22 mouse cellular contexts compared by ENCODE assay signal in genomic region chr1:66841510-66841909, GRCm38 (mm10). TPM values are rescaled to one million over a fixed set of nuclear protein-coding genes. Genes with fewer than 3 reads are reported as not detected.
DNase-seq lines count a peak whose midpoint lies in the region; ATAC-seq and TF ChIP-seq lines count a peak whose summit lies in the region.
"Had no signal": no experiment of that assay in that cellular context is flagged by ENCODE, and none has a peak within 500 bp of the region (broad histone marks: within the 10 kb centered on the region; RNA-seq: fewer than 3 reads in every experiment).

No protein-coding gene starts in this region.

- 0 out of 2 replicates have a peak overlapping the region, but pooled peaks have one; percentile 34 for H3K27ac ChIP-seq in heart, embryonic 15.5 days
- no peak overlapping the region for H3K27ac ChIP-seq in CH12.LX (ENCODE audit: insufficient read depth, low read depth)
- H3K27ac ChIP-seq in ES-E14 (ENCODE audit: insufficient read depth, low read depth, low read length, poor library complexity, severe bottlenecking): no peak overlapping the region
- H3K27ac ChIP-seq: embryonic facial prominence, embryonic 13.5 days; embryonic facial prominence, embryonic 15.5 days; forebrain, embryonic 10.5 days; forebrain, embryonic 12.5 days had no signal

- TF ChIP-seq POLR2A in CH12.LX (IDR thresholded peaks at IDR 0.05; ENCODE audit: low read depth, low read length): no peak

- H3K4me2 ChIP-seq in heart, embryonic 15.5 days: no peak overlapping the region
- H3K4me2 ChIP-seq in CH12.LX (ENCODE audit: insufficient read depth, low read depth, poor library complexity, severe bottlenecking): no peak overlapping the region
- H3K4me2 ChIP-seq: embryonic facial prominence, embryonic 13.5 days; embryonic facial prominence, embryonic 15.5 days; forebrain, embryonic 12.5 days had no signal

- no peak overlapping the region for H3K4me3 ChIP-seq in heart, embryonic 15.5 days
- no peak overlapping the region for H3K4me3 ChIP-seq in CH12.LX (replicated peaks in 1 of 3; ENCODE audit: low read depth in 2 of 3, low read length in 2 of 3, poor library complexity in 1 of 3)
- H3K4me3 ChIP-seq in ES-E14 (ENCODE audit: insufficient read depth in 1 of 2, low read depth in 1 of 2, low read length in 2 of 2, poor library complexity in 1 of 2, severe bottlenecking in 1 of 2): no peak overlapping the region
- H3K4me3 ChIP-seq: embryonic facial prominence, embryonic 13.5 days; embryonic facial prominence, embryonic 15.5 days; erythroblast, embryonic 14.5 days; forebrain, embryonic 10.5 days; forebrain, embryonic 12.5 days had no signal

- in situ Hi-C loops in CH12.LX (cut with MboI; ENCODE audit: low pct_ligation_motif_present, low pct_unique_long_range_greater_than_20kb, low sequenced_read_pairs): no loop called here
- in situ Hi-C loops in ES-E14 (cut with MboI; ENCODE audit: low sequenced_read_pairs in 2 of 2, unreplicated experiment in 2 of 2): loop anchor here in 1 of 2 experiments (25.0 kb wide), 1 partner anchor 729 kb away; no protein-coding TSS in a partner anchor

- peaks cover 53% of the 10 kb centered on the region for H3K36me3 ChIP-seq in heart, embryonic 15.5 days
- H3K36me3 ChIP-seq in CH12.LX (replicated peaks in 1 of 2; ENCODE audit: control insufficient read depth in 1 of 2, insufficient read depth in 1 of 2, low read length in 1 of 2) (peaks cover 44 to 57% of the 10 kb centered on the region in 2 experiments), ES-E14 (ENCODE audit: control insufficient read depth, insufficient read depth, low read length, poor library complexity, severe bottlenecking) (peaks cover 2% of the 10 kb centered on the region; the same call in 1 of the 2 replicates)
- H3K36me3 ChIP-seq: forebrain, embryonic 12.5 days had no signal

- no peak overlapping the region for H3K9ac ChIP-seq in heart, embryonic 15.5 days
- H3K9ac ChIP-seq in CH12.LX (ENCODE audit: insufficient read depth, low read depth) (no peak overlapping the region), ES-E14 (ENCODE audit: insufficient read depth, low read depth, low read length, poor library complexity, severe bottlenecking) (no peak overlapping the region)
- H3K9ac ChIP-seq: embryonic facial prominence, embryonic 13.5 days; embryonic facial prominence, embryonic 15.5 days; forebrain, embryonic 12.5 days had no signal

- dilution Hi-C loops in CH12.LX (cut with MboI; ENCODE audit: extremely low pct_ligation_motif_present, extremely low pct_unique_long_range_greater_than_20kb, low sequenced_read_pairs): no loop called here

- no peaks in the 10 kb centered on the region for H3K79me2 ChIP-seq in CH12.LX (replicated peaks; ENCODE audit: control insufficient read depth, extremely low read depth, insufficient read depth, poor library complexity, severe bottlenecking)

- no peak for TF ChIP-seq CTCF in CH12.LX (conservative IDR thresholded peaks at IDR 0.05 in 1 of 2, IDR thresholded peaks at IDR 0.05 in 1 of 2; ENCODE audit: low read depth in 2 of 2, low read length in 2 of 2)

- TF ChIP-seq EP300 in CH12.LX (IDR thresholded peaks at IDR 0.05; ENCODE audit: low read length): no peak

- WGBS in heart, embryonic 15.5 days: 72% methylated on average over 6 of the region's 6 CpGs

- intact Hi-C loops in heart, postnatal 14 days (cut with DNase I): no loop called here

- no peak for TF ChIP-seq RAD21 in CH12.LX (IDR thresholded peaks at IDR 0.05; ENCODE audit: low read depth, low read length)

- peaks cover 20% of the 10 kb centered on the region for H3K4me1 ChIP-seq in heart, embryonic 15.5 days (replicated peaks)
- peaks cover 0 to 24% of the 10 kb centered on the region in 2 experiments; a peak in 2 of 4 replicates for H3K4me1 ChIP-seq in CH12.LX (ENCODE audit: control insufficient read depth in 1 of 2, insufficient read depth in 2 of 2)
- no peaks in the 10 kb centered on the region for H3K4me1 ChIP-seq in ES-E14 (ENCODE audit: control insufficient read depth in 2 of 2, insufficient read depth in 2 of 2, low read length in 2 of 2, poor library complexity in 1 of 2)
- H3K4me1 ChIP-seq: embryonic facial prominence, embryonic 13.5 days; embryonic facial prominence, embryonic 15.5 days; forebrain, embryonic 12.5 days had no signal

- no peaks in the 10 kb centered on the region for H3K9me3 ChIP-seq in heart, embryonic 15.5 days (replicated peaks)
- H3K9me3 ChIP-seq in CH12.LX (replicated peaks; ENCODE audit: low read length) (no peaks in the 10 kb centered on the region), ES-E14 (ENCODE audit: control insufficient read depth, insufficient read depth, low read depth, low read length) (no peaks in the 10 kb centered on the region)
- H3K9me3 ChIP-seq: embryonic facial prominence, embryonic 13.5 days; embryonic facial prominence, embryonic 15.5 days; forebrain, embryonic 10.5 days; forebrain, embryonic 12.5 days had no signal

- no peaks in the 10 kb centered on the region for H3K27me3 ChIP-seq in heart, embryonic 15.5 days
- no peaks in the 10 kb centered on the region for H3K27me3 ChIP-seq in CH12.LX (replicated peaks)
- H3K27me3 ChIP-seq: embryonic facial prominence, embryonic 13.5 days; embryonic facial prominence, embryonic 15.5 days; forebrain, embryonic 12.5 days; Patski had no signal

- DNase-seq in heart, postnatal 14 days: no peak
- DNase-seq in CH12.LX (ENCODE audit: extremely low read depth) (no peak), ES-E14 (ENCODE audit: low read depth, low spot score) (no peak)
- DNase-seq in spleen, postnatal 36 days (ENCODE audit: low spot score in 2 of 2): no peak
- DNase-seq: adrenal gland, adult 2 months; adrenal gland, postnatal 25 days; cerebellum, adult 11 months; cerebellum, adult 18-20 months; cerebellum, adult 8-10 months; cerebellum, adult 9-11 months; cerebellum, postnatal 14 days; cerebellum, postnatal 36 days; embryo, embryonic 11 days had no signal

- no peak for ATAC-seq in heart, embryonic 15.5 days (replicated peaks; ENCODE audit: insufficient number of reproducible peaks, insufficient read depth, low FRiP score, low read depth)
- ATAC-seq in activated CD4-positive, CD25-positive, alpha-beta regulatory T cell, adult 4 months: no peak
- ATAC-seq: forebrain, embryonic 16.5 days; Patski had no signal

TF ChIP-seq in CH12.LX, 34 proteins besides CTCF, POLR2A, EP300 and RAD21:
- TF ChIP-seq TCF12 (IDR thresholded peaks at IDR 0.05; ENCODE audit: low read depth, low read length) (no peak), MAFK (IDR thresholded peaks at IDR 0.05; ENCODE audit: insufficient replicate concordance, low read length) (peak; percentile 91)

TF ChIP-seq in ES-E14, 5 proteins besides CTCF, POLR2A, EP300 and RAD21:
- TF ChIP-seq MAFK (IDR thresholded peaks at IDR 0.05; ENCODE audit: insufficient read depth, low read depth, low read length) (peak; percentile 85), ZNF384 (IDR thresholded peaks at IDR 0.05; ENCODE audit: low read depth, low read length) (no peak)

RNA-seq across cellular contexts. Expression of gene Acadl, which starts 21.6 kb away (rescaled TPM):
- 631 and 795 TPM in 2 replicates for polyA plus RNA-seq in heart, embryonic 15.5 days (2015; fragmentation: Nextera tagmentation; extraction: Ambion mirVana)
- total RNA-seq in heart, postnatal 14 days (2021): 1,000 to 10,000 TPM; 1,175 to 1,217 TPM
- total RNA-seq in CH12.LX (2012; rRNA removed) (18.8 and 24.7 TPM in 2 replicates), CH12.LX (2014; rRNA removed) (26.2 and 28.4 TPM in 2 replicates), ES-E14 (2012; rRNA removed) (4.2 and 4.9 TPM in 2 replicates)
- 58.9 and 62.6 TPM in 2 replicates for polyA plus RNA-seq in CH12.LX (2012; ENCODE audit: insufficient read length, low read depth)
- 10 to 100 TPM; 39.2 to 41.8 TPM for polyA plus RNA-seq in activated CD4-positive, CD25-positive, alpha-beta regulatory T cell, adult 4 months (2017; shearing (Covaris generic))

RNA-seq across cellular contexts. Expression of gene Kansl1l, which starts 24.1 kb away (rescaled TPM):
- 11.7 and 12.3 TPM in 2 replicates for polyA plus RNA-seq in heart, embryonic 15.5 days (2015; fragmentation: Nextera tagmentation; extraction: Ambion mirVana)
- total RNA-seq in heart, postnatal 14 days (2021): 10 to 100 TPM; 18.3 to 18.6 TPM
- 2.8 and 3.3 TPM in 2 replicates for total RNA-seq in CH12.LX (2012; rRNA removed)
- 6.0 and 6.9 TPM in 2 replicates for total RNA-seq in CH12.LX (2014; rRNA removed)
- polyA plus RNA-seq in CH12.LX (2012; ENCODE audit: insufficient read length, low read depth): 3.5 and 3.6 TPM in 2 replicates
- 3.3 and 4.7 TPM in 2 replicates for total RNA-seq in ES-E14 (2012; rRNA removed)
- 1 to 10 TPM; 8.8 to 9.8 TPM for polyA plus RNA-seq in activated CD4-positive, CD25-positive, alpha-beta regulatory T cell, adult 4 months (2017; shearing (Covaris generic))

Comparison
In these comparisons a context has a peak if more than half of its experiments do, and no peak if none do; other contexts are left out.
1. RNA of gene Acadl, which starts 21.6 kb away (total RNA-seq): 1,175 to 1,217 TPM in heart, postnatal 14 days; 18.8 to 28.4 TPM in CH12.LX and 4.2 to 4.9 TPM in ES-E14; every median in the first group is over 10 times any median in the second.